Mouse (Mus musculus) fibroblast of lung, adult 2 months (primary cell): ENCODE results near the gene Gm21822.
"Not testable (repeated sequence)": the region's sequence is repeated elsewhere in the genome, so short reads cannot be mapped to it uniquely, and the experiment has no call there.

Experiments used
- DNase-seq: peaks from one replicate; pipeline ENCODE4 v3.0.0-alpha.2; 2011; ENCODE audit warnings: low read depth

The Gm21822 gene

GRCm38 (mm10) chrY:18654182-18654581, at the start of gene Gm21822:
Gene Gm21822 (plus strand): TSS chrY:18654482.
- DNase-seq: not testable (repeated sequence)
